22 mouse cellular contexts compared by ENCODE assay signal in the genomic region with DNA sequence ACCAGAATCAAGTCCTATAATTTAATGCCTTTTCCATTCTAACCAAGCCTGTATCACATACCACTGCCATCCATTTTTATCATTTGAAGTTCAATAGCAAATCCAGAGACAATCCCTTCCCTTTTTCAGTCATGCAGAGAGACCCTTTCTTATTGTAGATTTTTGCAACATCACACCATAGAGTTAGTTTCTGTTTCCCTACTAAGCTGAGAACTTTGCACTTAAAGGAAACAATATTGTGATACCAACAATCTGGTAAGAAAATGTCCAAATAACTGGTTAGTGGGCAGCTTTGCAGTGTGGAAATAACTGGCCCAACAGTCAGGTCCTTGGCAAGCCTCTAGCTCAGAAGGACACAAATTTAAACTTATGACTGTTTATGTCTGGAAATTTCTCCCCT. TPM values are rescaled to one million over a fixed set of nuclear protein-coding genes. Genes with fewer than 3 reads are reported as not detected.
DNase-seq lines count a peak whose midpoint lies in the region; ATAC-seq and TF ChIP-seq lines count a peak whose summit lies in the region.
"Had no signal": no experiment of that assay in that cellular context is flagged by ENCODE, and none has a peak within 500 bp of the region (broad histone marks: within the 10 kb centered on the region; RNA-seq: fewer than 3 reads in every experiment).

No protein-coding gene starts in this region.

- H3K4me3 ChIP-seq in gastrocnemius, adult 2 months, result no peak overlapping the region
- H3K4me3 ChIP-seq in macrophage (ENCODE audit: inconsistent target), result no peak overlapping the region
- no peak overlapping the region for H3K4me3 ChIP-seq in kidney, embryonic 16.5 days (ENCODE audit: low read length)
- H3K4me3 ChIP-seq: embryonic facial prominence, embryonic 10.5 days; forebrain, embryonic 13.5 days; heart, embryonic 13.5 days; hindbrain, embryonic 12.5 days; intestine, embryonic 15.5 days had no signal

- H3K4me2 ChIP-seq in kidney, embryonic 16.5 days (replicated peaks; ENCODE audit: low read depth, low read length), result no peak overlapping the region
- H3K4me2 ChIP-seq: forebrain, embryonic 13.5 days; heart, embryonic 13.5 days; hindbrain, embryonic 12.5 days; intestine, embryonic 15.5 days had no signal

- DNase-seq in gastrocnemius, adult 2 months, result no peak
- no peak for DNase-seq in gastrocnemius, postnatal 10 days
- no peak for DNase-seq in layer of hippocampus, adult 18-20 months (ENCODE audit: low spot score in 2 of 2)
- DNase-seq in spleen, adult 18-20 months, result no peak
- DNase-seq: adrenal gland, postnatal 14 days; cerebellum, adult 11-12 months; cerebellum, adult 9-10 months; cerebellum, postnatal 36 days; forebrain, postnatal 0 days; gastrocnemius, postnatal 14 days; heart, postnatal 36 days had no signal

- peaks cover 100% of the 10 kb centered on the region for H3K79me2 ChIP-seq in macrophage (ENCODE audit: inconsistent target)

- H3K27me3 ChIP-seq in kidney, embryonic 16.5 days (ENCODE audit: insufficient read depth, low read length), result no peaks in the 10 kb centered on the region
- H3K27me3 ChIP-seq: forebrain, embryonic 13.5 days; heart, embryonic 13.5 days; hindbrain, embryonic 12.5 days; intestine, embryonic 15.5 days had no signal

- H3K4me1 ChIP-seq in kidney, embryonic 16.5 days (ENCODE audit: insufficient read depth, low read length), result peaks cover 42% of the 10 kb centered on the region

- TF ChIP-seq CTCF in gastrocnemius, adult 2 months (IDR thresholded peaks at IDR 0.05), result no peak

- peak; percentile 6; the same call in 1 of the 2 replicates for ATAC-seq in common myeloid progenitor, adult 5-6 weeks (replicated peaks; ENCODE audit: low read depth, poor library complexity, severe bottlenecking)
- ATAC-seq in kidney, embryonic 16.5 days (ENCODE audit: low FRiP score, low TSS enrichment), result no peak
- ATAC-seq: forebrain, embryonic 13.5 days; forebrain, postnatal 0 days; hindbrain, embryonic 16.5 days; intestine, embryonic 15.5 days had no signal

- H3K9ac ChIP-seq in kidney, embryonic 16.5 days (replicated peaks; ENCODE audit: low read length), result no peak overlapping the region
- H3K9ac ChIP-seq: forebrain, embryonic 13.5 days; forebrain, postnatal 0 days; heart, embryonic 13.5 days; hindbrain, embryonic 12.5 days; intestine, embryonic 15.5 days had no signal

- no peaks in the 10 kb centered on the region for H3K9me3 ChIP-seq in kidney, embryonic 16.5 days (ENCODE audit: low read length)
- H3K9me3 ChIP-seq: embryonic facial prominence, embryonic 10.5 days; forebrain, embryonic 13.5 days; heart, embryonic 13.5 days; hindbrain, embryonic 12.5 days; intestine, embryonic 15.5 days had no signal

- H3K27ac ChIP-seq in gastrocnemius, adult 2 months, result 0 out of 2 replicates have a peak overlapping the region, but pooled peaks have one; percentile 36
- 0 out of 2 replicates have a peak overlapping the region, but pooled peaks have one; percentile 0 for H3K27ac ChIP-seq in macrophage
- H3K27ac ChIP-seq in kidney, embryonic 16.5 days (ENCODE audit: low read length), result no peak overlapping the region
- H3K27ac ChIP-seq: embryonic facial prominence, embryonic 10.5 days; forebrain, embryonic 13.5 days; heart, embryonic 13.5 days; hindbrain, embryonic 12.5 days; intestine, embryonic 15.5 days had no signal

- no peaks in the 10 kb centered on the region for H3K36me3 ChIP-seq in macrophage (ENCODE audit: inconsistent target)
- no peaks in the 10 kb centered on the region for H3K36me3 ChIP-seq in kidney, embryonic 16.5 days (ENCODE audit: insufficient read depth, low read length)
- H3K36me3 ChIP-seq: heart, embryonic 13.5 days; hindbrain, embryonic 12.5 days; intestine, embryonic 15.5 days had no signal

- intact Hi-C loops in gastrocnemius, adult 2 months (cut with DNase I), result no loop called here

RNA-seq across cellular contexts. Expression of a gene that starts 8.5 kb away (rescaled TPM):
- total RNA-seq in gastrocnemius, adult 2 months (2021), result 100 to 1,000 TPM; 131 to 146 TPM
- total RNA-seq in gastrocnemius, postnatal 10 days (2021), result 100 to 1,000 TPM; 140 to 143 TPM
- total RNA-seq in common myeloid progenitor, adult 5-6 weeks (2017), result 57.9 and 68.4 TPM in 2 replicates
- total RNA-seq in macrophage (2018; cell fraction: chromatin; rRNA removed), result 10 to 100 TPM; 10.4 to 30.8 (median 18.0) TPM
- total RNA-seq in macrophage (2018; cell fraction: cytosol; rRNA removed), result 10 to 100 TPM; 65.7 to 93.2 (median 73.0) TPM
- total RNA-seq in macrophage (2018; cell fraction: nucleus; rRNA removed), result 10 to 100 TPM; 20.1 to 55.1 (median 38.7) TPM
- polyA plus RNA-seq in macrophage (2018), result 55.9 to 98.6 TPM (median 79.0 TPM) in 3 replicates
- polyA plus RNA-seq in kidney, embryonic 16.5 days (2015; fragmentation: Nextera tagmentation; extraction: Ambion mirVana), result 160 and 165 TPM in 2 replicates
- 100 to 1,000 TPM; 129 to 132 TPM for total RNA-seq in layer of hippocampus, adult 18-20 months (2021)

RNA-seq across cellular contexts. Expression of a gene that starts 37.1 kb away (rescaled TPM):
- not detected for total RNA-seq in gastrocnemius, adult 2 months (2021)
- total RNA-seq in gastrocnemius, postnatal 10 days (2021), result under 1 TPM in 1 of 2 experiments, not detected in 1; 0.14 TPM
- total RNA-seq in common myeloid progenitor, adult 5-6 weeks (2017), result not detected in 2 replicates
- total RNA-seq in macrophage (2018; cell fraction: chromatin; rRNA removed), result 1 to 10 TPM in 14 of 26 experiments, under 1 TPM in 9, not detected in 3; 0.33 to 3.4 (median 1.3) TPM
- under 1 TPM in 10 of 26 experiments, not detected in 16; 0.06 to 0.19 (median 0.10) TPM for total RNA-seq in macrophage (2018; cell fraction: cytosol; rRNA removed)
- total RNA-seq in macrophage (2018; cell fraction: nucleus; rRNA removed), result 1 to 10 TPM in 7 of 26 experiments, under 1 TPM in 13, not detected in 6; 0.45 to 2.6 (median 0.77) TPM
- polyA plus RNA-seq in macrophage (2018), result 0.10 TPM in 1 of 3 replicates, not detected in the others
- polyA plus RNA-seq in kidney, embryonic 16.5 days (2015; fragmentation: Nextera tagmentation; extraction: Ambion mirVana), result 0.09 TPM in 1 of 2 replicates, not detected in the other
- total RNA-seq in layer of hippocampus, adult 18-20 months (2021), result not detected
- total RNA-seq: gastrocnemius, postnatal 14 days; heart, postnatal 36 days; MEL had no signal
- polyA plus RNA-seq: embryonic facial prominence, embryonic 14.5 days; forebrain, postnatal 0 days; heart, embryonic 13.5 days; hindbrain, embryonic 16.5 days; intestine, embryonic 15.5 days had no signal
